Mouse (Mus musculus): ENCODE measurements around the gene Rrp9.

DNA sequence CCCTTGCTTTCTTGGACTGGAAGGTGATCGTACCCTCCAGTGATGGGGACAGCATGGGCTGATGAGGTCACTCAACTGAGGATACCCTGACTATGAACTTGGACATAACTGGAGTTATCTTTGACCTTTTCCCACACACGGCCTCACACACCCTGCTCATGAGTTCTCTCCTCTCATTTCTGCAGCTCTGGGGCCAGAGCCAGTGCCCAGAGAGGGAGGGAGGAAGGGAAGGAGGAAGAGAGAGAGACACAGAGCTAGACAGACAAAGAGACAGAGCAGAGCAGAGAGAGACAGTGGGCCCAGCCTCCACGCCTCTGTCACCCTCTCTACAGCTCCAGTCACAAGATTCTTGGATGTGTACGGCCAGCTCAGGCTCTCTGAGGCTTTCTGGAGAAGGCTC lies 3.4 kb upstream of the Rrp9 start:
- TF ChIP-seq POLR2A (IDR thresholded peaks at IDR 0.05; ENCODE audit: low read depth, low read length) (no peak), CTCF (IDR thresholded peaks at IDR 0.05; ENCODE audit: extremely low read depth, insufficient read depth, insufficient read length, insufficient replicate concordance) (no peak)
